Mouse (Mus musculus) cerebellum, adult 2 months (tissue): ENCODE data around the gene Cadm1.

Experiments used
- CTCF ChIP-seq: fragments of 200-500 bp; IDR thresholded peaks from 2 replicates; pipeline ENCODE4 v1.5.1; 2011; ENCODE audit warnings: low read depth, mild to moderate bottlenecking, control low read depth, low read length, moderate library complexity, borderline replicate concordance; ENCODE audit not compliant: insufficient read depth
- POLR2A ChIP-seq: fragments of 200-500 bp; IDR thresholded peaks from 2 replicates; pipeline ENCODE4 v1.6.1; 2011; ENCODE audit warnings: low read length, control low read depth, borderline replicate concordance; ENCODE audit not compliant: insufficient read depth

GRCm38 (mm10) chr9:47527290-47527689 is 2.7 kb upstream of the Cadm1 start:
- TF ChIP-seq CTCF (no peak), POLR2A (no peak)
